ENCODE assay signal across 11 mouse cellular contexts in the genomic region with DNA sequence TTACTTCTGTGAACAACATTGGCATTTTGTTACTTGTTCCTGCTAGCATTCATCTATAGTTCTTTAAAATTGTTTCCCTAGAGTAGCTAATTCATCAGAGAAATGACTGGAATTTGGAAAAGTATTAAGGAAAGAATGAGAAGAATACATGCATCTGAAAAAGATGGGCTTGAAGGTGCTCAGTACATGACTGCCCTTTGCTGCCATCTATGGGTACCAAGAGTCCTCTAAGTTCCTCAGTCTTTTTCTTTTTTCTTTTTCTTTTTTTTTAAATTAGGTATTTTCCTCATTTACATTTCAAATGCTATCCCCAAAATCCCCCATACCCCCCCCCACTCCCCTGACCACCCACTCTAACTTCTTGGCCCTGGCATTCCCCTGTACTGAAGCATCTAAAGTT. TPM values are rescaled to one million over a fixed set of nuclear protein-coding genes. Genes with fewer than 3 reads are reported as not detected.
DNase-seq lines count a peak whose midpoint lies in the region; ATAC-seq and TF ChIP-seq lines count a peak whose summit lies in the region.
"Had no signal": no experiment of that assay in that cellular context is flagged by ENCODE, and none has a peak within 500 bp of the region (broad histone marks: within the 10 kb centered on the region; RNA-seq: fewer than 3 reads in every experiment).

No protein-coding gene starts in this region.

- TF ChIP-seq POLR2A in heart, adult 2 months (IDR thresholded peaks at IDR 0.05; ENCODE audit: insufficient read depth, low read depth, low read length): no peak

- POLR2A ChIA-PET in Patski (lab: Charles Lee): no interaction called here

- no peaks in the 10 kb centered on the region for H3K4me1 ChIP-seq in heart, adult 2 months (ENCODE audit: control insufficient read depth, insufficient read depth, low read length)
- no peaks in the 10 kb centered on the region for H3K4me1 ChIP-seq in lung, postnatal 0 days (ENCODE audit: insufficient read depth, low read depth, low read length)
- H3K4me1 ChIP-seq: limb, embryonic 12.5 days had no signal

- no peak overlapping the region for H3K27ac ChIP-seq in heart, adult 2 months
- H3K27ac ChIP-seq in lung, postnatal 0 days (ENCODE audit: low read length): no peak overlapping the region
- H3K27ac ChIP-seq: limb, embryonic 12.5 days had no signal

- no peak overlapping the region for H3K4me2 ChIP-seq in lung, postnatal 0 days (replicated peaks; ENCODE audit: low read depth, low read length)
- H3K4me2 ChIP-seq: heart, embryonic 11.5 days; limb, embryonic 12.5 days had no signal

- no peak for TF ChIP-seq EP300 in heart, adult 2 months (IDR thresholded peaks at IDR 0.05; ENCODE audit: insufficient read depth, low read depth, low read length)
- no peak for TF ChIP-seq EP300 in lung, postnatal 0 days (IDR thresholded peaks at IDR 0.05)

- CTCF ChIA-PET in Patski (lab: Charles Lee): interaction anchor here (0.6 to 1.0 kb wide), 2 partner anchors 101 to 299 kb away, joined by 3 read pairs; no protein-coding TSS in a partner anchor

- no peak for DNase-seq in heart, adult 2 months
- DNase-seq in heart, adult 9 months (ENCODE audit: low spot score in 2 of 2): no peak
- DNase-seq in lung, postnatal 0 days (ENCODE audit: low spot score): peak; percentile 24
- DNase-seq in lung, adult 18-20 months: no peak
- no peak for DNase-seq in Patski (ENCODE audit: low read depth, low spot score)
- peak; percentile 9 for DNase-seq in lung, postnatal 36 days
- no peak for DNase-seq in cerebellum, adult 9-10 months
- no peak for DNase-seq in spleen, postnatal 10 days (ENCODE audit: low spot score in 2 of 2)
- DNase-seq: retina, postnatal 1 day had no signal

- H3K79me2 ChIP-seq in heart, adult 2 months (replicated peaks; ENCODE audit: control insufficient read depth, insufficient read depth, low read length): no peaks in the 10 kb centered on the region

- H3K4me3 ChIP-seq in heart, adult 2 months: no peak overlapping the region
- no peak overlapping the region for H3K4me3 ChIP-seq in lung, postnatal 0 days (ENCODE audit: low read depth, low read length)
- H3K4me3 ChIP-seq: limb, embryonic 12.5 days had no signal

- intact Hi-C loops in heart, adult 2 months (cut with DNase I): loop anchor here (2.0 to 10.0 kb wide), 3 partner anchors 299 to 391 kb away; no protein-coding TSS in a partner anchor

- no peak overlapping the region for H3K9ac ChIP-seq in heart, adult 2 months (ENCODE audit: low read depth, low read length)
- H3K9ac ChIP-seq in lung, postnatal 0 days (replicated peaks; ENCODE audit: low read depth): no peak overlapping the region
- H3K9ac ChIP-seq: limb, embryonic 12.5 days had no signal

- no peak for ATAC-seq in lung, postnatal 0 days
- ATAC-seq in Patski: no peak

- in situ Hi-C loops in Patski (cut with MboI; ENCODE audit: low pct_unique_long_range_greater_than_20kb): no loop called here

- H3K27me3 ChIP-seq in heart, adult 2 months (ENCODE audit: control insufficient read depth, insufficient read depth, low read length): no peaks in the 10 kb centered on the region
- no peaks in the 10 kb centered on the region for H3K27me3 ChIP-seq in lung, postnatal 0 days (replicated peaks; ENCODE audit: insufficient read depth, low read length)
- H3K27me3 ChIP-seq in Patski: peaks cover 14% of the 10 kb centered on the region
- H3K27me3 ChIP-seq: limb, embryonic 12.5 days had no signal

- TF ChIP-seq CTCF in heart, adult 2 months (IDR thresholded peaks at IDR 0.05): peak; percentile 63
- peak; percentile 39 for TF ChIP-seq CTCF in lung, postnatal 0 days (IDR thresholded peaks at IDR 0.05)
- TF ChIP-seq CTCF in Patski (IDR thresholded peaks at IDR 0.05): peak; percentile 53

- H3K36me3 ChIP-seq in heart, adult 2 months (ENCODE audit: control insufficient read depth, insufficient read depth, low read length): no peaks in the 10 kb centered on the region
- H3K36me3 ChIP-seq in lung, postnatal 0 days (ENCODE audit: insufficient read depth, low read length): no peaks in the 10 kb centered on the region
- H3K36me3 ChIP-seq: limb, embryonic 12.5 days had no signal

- H3K9me3 ChIP-seq in lung, postnatal 0 days (ENCODE audit: low read length): no peaks in the 10 kb centered on the region
- H3K9me3 ChIP-seq: limb, embryonic 12.5 days had no signal

RNA-seq across cellular contexts. Expression of a gene that starts 11.3 kb away (rescaled TPM):
- total RNA-seq in heart, adult 2 months (2021): not detected
- not detected in 2 replicates for polyA plus RNA-seq in heart, adult 2 months (2012; rRNA removed)
- 1.0 and 1.6 TPM in 2 replicates for polyA plus RNA-seq in lung, postnatal 0 days (2015; fragmentation: Nextera tagmentation; extraction: Ambion mirVana)
- 0.09 TPM for polyA plus RNA-seq in Patski (2021)

Comparison
In these comparisons a context has a peak if more than half of its experiments do, and no peak if none do; other contexts are left out.
1. DNase-seq: peak in lung, postnatal 0 days (single experiment) and lung, postnatal 36 days (single experiment); none in heart, adult 2 months (0 of 2), heart, adult 9 months (0 of 2), lung, adult 18-20 months (0 of 2), Patski (single experiment), cerebellum, adult 9-10 months (single experiment) and spleen, postnatal 10 days (0 of 2).
2. Peak in every context shown above with its lines, with median percentiles within 50 percentile points of each other: CTCF ChIP-seq.